Mouse (Mus musculus) forelimb bud, embryonic 11.5 days (tissue): Measurements from ENCODE around the gene Gigyf2.

Experiments
- DNase-seq: peaks from one replicate; pipeline ENCODE4 v3.0.0-alpha.2; 2012; ENCODE audit warnings: low read depth, low spot score

Gene Gigyf2

GRCm38 (mm10) chr1:87316672-87317071, 10.1 kb upstream of the Gigyf2 start:
- DNase-seq: no peak

DNA sequence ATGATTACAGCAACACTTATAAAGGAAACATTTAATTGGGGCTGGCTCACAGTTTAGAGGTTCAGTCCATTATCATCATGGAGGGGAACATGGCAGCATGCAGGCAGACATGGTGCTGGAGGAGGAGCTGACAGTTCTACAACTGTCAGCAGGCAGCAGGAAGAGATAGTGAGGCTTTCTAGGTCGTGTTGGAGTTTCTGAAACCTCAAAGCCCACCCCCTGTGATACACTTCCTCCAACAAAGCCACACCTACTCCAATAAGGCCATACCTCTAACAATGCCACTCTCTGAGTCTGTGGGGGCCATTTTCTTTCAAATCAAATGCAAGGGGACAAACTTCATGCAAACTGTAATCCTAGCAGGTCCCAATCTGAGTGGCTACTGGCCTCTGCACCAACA, 5.7 kb upstream of the Gigyf2 start:
- DNase-seq: no peak

DNA sequence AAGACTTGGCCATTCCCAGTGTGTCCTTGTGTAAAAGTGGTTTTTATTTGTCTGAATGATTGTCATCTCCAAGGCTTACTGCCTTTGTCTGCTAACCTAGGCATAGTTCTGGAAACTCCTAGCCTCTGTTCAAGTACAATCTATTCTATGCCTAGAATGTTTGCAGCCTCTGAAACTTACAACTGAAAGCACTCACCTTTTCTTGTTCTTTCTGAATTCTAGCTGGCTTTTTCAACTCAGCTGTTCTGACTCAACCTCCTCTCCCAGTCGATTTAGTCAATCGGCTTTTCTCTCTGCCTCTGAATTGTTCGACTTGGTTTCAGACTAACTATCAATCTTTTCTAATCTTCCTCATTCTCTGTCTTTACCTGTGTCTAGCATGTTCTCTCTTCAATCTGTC, 4.0 kb upstream of the Gigyf2 start:
- no peak for DNase-seq

- DNase-seq: no peak
Observed at GRCm38 (mm10) chr1:87324649-87325048, 2.1 kb upstream of the Gigyf2 start.

GRCm38 (mm10) chr1:87327165-87327861, 515 bp downstream of the Gigyf2 start:
- peak; percentile 11 for DNase-seq

GRCm38 (mm10) chr1:87331774-87332173, 5.0 kb downstream of the Gigyf2 start:
- DNase-seq: no peak

DNA sequence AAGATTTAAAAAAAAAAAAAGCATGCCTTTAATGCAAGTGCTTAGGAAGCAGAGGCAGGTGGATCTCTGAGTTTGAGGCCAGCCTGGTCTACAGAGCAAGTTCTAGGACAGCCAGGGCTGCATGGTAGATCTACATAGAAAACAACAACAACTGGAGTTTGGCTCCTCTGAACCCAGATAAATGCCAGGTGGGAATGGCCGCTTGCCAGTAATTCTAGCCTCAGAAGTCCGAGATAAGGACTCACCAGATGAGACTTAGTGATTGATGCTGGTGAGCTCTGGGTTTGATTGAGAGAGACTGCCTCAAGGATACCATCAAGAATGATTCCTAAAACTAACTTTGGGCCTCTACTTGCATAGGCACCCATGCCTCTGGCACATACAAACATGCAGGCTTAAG, 23.8 kb downstream of the Gigyf2 start:
- DNase-seq: no peak

DNA sequence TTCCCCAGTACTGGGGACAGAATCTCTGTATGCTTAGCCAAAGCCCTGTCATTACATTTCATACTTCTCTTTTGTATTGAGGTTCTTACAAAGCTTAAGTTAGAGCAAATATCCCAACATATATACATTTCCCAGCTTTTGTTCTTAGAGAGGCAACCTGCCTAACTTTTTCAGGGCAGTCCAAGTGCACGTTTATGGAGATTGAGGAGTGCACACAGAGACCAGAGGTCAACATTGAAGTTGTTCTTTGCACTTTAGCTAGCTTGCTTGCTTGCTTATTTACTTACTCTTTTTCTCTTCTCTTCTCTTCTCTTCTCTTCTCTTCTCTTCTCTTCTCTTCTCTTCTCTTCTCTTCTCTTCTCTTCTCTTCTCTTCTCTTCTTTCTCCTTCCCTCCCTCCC, 33.5 kb downstream of the Gigyf2 start:
- no peak for DNase-seq

- no peak for DNase-seq
Observed at GRCm38 (mm10) chr1:87378024-87378560, 51.3 kb downstream of the Gigyf2 start.

DNA sequence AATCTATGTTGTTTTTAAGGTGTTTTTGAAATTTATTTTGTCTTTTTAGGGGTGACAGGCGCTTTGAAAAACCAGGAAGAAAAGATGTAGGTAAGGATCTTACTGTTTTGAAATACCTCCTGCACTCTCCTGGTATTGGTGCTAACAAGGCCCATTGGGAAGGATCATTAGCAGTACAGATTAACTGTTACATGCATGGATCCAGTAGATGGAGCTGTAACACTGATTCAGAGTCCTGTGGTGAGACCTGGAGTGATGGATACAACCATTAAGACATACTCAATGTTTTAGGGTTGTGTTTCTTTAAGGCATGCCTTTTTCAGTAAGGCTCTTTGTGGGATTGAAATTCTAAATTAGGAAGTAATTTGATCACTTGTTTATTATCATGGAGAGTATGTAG, 53.1 kb downstream of the Gigyf2 start:
- DNase-seq: no peak

DNA sequence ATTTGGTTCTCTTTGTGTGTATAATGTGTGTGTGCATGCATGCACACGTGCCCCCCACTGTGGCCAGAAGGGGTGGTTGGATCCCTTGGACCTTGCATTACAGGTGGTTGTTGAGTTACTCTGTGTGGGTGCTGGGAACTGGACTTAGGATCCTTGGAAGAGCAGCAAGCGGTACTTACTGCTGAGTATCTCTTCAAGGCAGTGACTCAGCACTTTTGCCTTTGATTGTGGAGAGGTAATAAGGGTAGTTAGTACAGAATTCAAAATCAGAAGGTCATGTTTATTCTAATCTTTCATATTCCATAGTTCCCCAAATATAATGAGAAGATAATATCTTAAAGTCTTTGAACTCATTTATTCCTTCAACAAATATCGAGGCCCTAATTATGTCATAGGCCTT, 54.4 kb downstream of the Gigyf2 start:
- DNase-seq: no peak

DNA sequence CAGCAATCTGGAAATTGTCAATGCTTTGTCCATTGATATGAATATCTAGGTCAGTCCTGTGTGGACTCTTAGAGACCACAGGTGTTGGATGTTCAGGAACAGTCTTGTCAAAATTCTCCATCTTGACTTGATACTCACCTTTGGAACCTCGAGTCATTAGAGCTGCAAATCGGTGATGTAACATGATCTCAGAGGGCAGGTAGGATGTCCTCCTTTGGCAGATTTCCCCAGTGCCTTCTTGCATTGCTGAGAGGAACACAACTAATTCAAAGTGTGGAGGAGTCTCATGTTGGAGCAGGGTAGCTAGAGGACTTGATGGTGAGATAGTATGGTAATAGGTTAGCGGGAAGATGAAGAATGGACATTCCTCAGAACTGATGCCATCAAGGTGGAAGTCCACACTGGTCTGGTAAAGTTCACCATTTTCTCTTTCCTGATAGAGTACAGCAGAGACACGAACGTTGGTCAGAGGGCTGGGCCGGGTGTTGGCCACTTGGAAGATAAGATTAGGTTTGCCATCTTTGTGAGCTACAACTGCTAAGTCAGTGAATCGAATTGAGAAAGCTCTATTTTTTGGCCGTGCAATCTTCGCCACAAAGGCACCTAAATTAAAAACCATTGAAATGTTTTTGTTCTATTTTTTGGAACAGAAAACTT, 59.8 kb downstream of the Gigyf2 start:
- DNase-seq: no peak

DNA sequence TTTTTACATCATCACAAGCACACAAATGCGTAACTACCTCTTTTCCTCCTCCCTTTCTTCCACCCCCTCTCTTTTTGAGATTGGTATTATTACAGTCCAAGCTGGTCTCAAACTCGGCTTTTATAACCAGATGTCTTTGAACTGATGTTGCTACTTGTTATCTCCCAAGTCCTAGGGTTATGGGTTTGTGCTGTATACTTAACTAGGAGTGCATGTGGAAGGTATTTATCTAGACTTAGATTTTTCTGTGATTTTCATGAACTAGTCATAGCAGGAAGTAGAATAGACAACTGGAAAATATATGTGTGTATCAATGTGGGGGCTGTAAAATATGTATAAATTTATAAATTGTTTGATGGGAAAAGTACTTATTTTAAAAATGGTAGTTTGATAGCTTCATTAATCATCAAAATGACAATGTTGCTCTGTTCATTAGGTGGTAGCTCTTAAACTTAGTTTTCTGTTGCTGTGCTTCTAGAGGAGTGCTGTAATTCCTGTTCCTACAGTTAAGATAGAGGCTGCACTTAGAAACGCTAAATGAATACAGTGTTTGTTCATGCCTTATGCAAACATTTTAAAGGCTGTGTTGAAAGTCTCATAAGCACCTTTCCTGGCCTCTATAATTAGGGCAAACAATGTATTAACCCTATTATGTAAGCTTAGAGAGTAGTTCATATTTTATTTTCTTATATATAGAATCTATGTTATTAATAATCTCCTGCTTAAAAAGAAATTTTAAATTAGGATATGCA, 66.8 kb downstream of the Gigyf2 start:
- no peak for DNase-seq

DNA sequence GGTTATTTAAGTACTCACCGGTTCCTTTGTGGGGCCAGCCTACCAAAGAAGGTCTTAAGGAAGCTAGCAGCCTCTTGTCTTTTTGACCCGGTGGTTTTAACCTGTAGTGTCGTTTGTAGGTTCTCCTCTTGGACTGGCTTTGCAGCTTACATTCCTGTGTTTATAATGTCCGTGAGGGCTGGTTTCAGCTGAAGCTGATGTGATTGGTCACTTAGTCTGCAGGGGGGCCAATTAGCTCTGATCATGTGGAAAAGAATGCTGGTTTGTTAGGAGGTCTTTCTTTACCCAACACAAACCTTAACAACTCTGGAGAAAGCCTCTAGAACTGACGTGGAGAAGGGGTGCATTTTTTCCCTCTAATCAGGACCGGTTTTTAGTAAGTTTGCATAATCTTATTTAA, 67.8 kb downstream of the Gigyf2 start, which contains the start of gene Kcnj13:
Gene Kcnj13, minus strand, starts transcription at position 136 of the 400 bp plus-strand sequence.
- DNase-seq: peak; percentile 6

DNA sequence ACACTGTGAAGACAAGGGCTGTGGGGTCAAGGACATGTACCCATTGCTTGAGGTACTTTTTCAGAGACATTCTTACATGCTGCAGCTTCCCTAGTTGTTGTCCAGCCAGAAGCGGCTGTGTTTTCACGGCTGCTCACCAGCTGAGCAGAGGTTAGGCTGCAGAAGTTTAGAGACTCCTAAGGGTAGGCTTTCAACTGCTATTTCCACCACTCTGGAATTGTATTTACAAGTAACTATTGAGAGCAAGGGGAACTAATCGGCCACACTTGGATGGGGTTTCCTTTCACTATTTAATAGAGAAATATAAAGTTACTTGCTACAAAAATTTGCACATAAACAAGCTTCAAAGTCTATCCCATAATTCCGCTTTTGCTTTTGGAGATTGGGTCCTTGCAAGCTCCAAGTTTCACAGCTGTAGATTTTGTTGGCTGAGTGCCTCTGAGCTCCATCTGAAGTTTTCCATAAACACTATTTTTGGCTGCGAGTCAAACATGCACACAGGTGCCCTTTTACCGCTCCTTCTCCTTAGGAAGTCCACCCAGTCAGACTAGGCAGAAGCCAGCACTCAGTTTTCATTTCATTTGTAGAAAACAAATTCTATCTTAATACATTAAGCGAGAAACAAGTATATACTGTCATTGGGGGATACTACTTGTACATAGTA, 70.3 kb downstream of the Gigyf2 start:
- no peak for DNase-seq

GRCm38 (mm10) chr1:87404710-87405109, 77.9 kb downstream of the Gigyf2 start:
- no peak for DNase-seq

GRCm38 (mm10) chr1:87406012-87406411, 79.2 kb downstream of the Gigyf2 start:
- DNase-seq: no peak

DNA sequence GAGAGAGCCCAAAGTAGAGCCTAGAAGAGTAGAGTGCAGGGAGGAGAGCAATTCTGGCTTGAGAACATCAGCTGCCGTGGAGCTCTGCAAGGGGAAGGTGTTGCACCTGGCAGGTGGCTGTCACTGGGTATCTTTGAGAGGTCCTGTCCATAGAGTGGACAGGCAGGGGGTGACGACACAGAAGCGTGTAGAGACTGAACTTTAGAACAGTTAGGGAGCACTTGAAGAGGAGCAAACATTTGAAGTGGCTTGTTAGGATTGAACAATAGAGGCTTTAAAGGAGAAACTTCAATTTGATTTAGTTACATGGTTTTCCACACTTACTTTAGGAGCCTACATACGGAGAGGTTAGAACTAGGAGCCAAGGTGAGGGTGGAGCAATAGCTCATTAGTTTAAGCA, 82.6 kb downstream of the Gigyf2 start:
- DNase-seq: no peak

DNA sequence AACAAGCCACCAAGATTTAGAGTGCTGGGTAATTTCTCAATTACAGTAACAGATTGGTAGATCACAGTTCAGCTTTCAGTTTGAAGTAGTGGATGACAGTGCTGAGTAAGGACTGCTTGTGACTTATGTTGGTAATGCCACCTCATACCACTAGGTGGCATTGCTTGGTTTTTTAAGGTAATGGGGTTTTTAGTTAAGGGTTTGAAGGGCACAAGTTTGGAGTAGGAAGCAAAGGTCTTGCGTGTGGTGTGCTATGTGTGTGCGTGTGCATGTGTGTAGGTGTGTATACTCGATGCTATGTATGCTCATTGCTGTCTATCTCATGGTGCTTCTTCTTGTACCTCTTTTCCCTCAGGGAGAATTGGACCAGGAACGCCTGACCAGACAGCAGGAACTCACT, 91.9 kb downstream of the Gigyf2 start:
- peak; percentile 70 for DNase-seq

- DNase-seq: no peak
Observed at GRCm38 (mm10) chr1:87435125-87435524, 108.3 kb downstream of the Gigyf2 start.

DNA sequence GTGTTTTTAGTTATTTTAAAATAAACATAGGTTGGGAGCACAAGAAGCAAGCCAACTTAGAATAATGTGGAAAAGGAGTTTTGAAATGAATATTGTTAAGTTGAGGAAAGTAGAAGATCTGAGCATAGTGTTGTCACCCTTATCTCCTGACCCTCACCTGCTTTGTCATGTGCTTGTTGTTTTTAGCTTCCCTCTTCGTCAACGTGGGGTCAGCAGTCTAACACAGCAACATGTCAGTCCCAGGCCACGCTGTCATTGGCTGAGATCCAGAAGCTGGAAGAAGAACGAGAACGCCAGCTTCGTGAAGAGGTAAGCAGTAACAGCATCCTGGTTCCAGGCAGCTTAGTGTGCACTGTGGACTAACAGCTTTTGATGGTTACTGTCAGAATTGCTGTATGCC, 109.8 kb downstream of the Gigyf2 start:
- DNase-seq: no peak
